Mouse (Mus musculus): ENCODE data around the gene Cc2d2b. TPM values are rescaled to one million over a fixed set of nuclear protein-coding genes. Genes with fewer than 3 reads are reported as not detected.
A peak's percentile ranks its signal among the peaks of the same experiment; 100 is the strongest.

Cc2d2b gene
- polyA plus RNA-seq, 1 experiment, result not detected

DNA sequence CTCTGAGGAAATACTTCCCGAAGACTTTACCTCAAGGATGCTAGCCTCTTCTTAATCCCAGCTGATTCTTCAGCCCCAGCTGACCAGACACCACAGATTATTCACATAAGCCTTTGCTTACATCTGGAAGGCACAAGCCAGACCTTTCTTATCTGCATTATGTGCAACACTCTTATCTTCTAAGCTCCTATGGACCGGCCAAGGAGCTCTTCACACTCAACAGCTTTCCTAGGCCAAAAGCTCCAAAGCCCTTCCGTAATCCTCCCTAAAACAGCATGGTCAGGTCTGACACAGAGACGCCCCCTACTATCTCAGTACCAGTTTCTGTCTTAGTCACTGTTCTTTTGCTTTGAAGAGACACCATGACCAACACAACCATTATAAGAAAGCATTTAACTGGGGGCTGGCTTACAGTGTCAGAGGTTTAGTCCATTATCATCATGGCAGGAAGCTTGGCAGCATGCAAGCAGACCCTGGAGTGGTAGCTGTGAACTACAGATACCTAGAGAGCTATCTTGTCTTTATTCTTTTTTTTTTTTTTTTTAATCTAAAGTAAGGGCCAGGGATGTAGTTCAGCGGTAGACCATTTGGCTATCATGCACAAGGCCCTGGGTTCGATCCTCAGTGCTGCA is 69.5 kb downstream of the Cc2d2b start:
- Histone ChIP-seq H3K4me3 (ENCODE audit: insufficient read depth, low read depth, low read length) (no peak overlapping the region), H3K4me1 (ENCODE audit: control insufficient read depth, insufficient read depth, low read length) (no peaks in the 10 kb centered on the region), H3K27ac (ENCODE audit: insufficient read depth, low read depth, low read length) (no peak overlapping the region)
- 92% methylated on average over 6 of the region's 6 CpGs for WGBS
- TF ChIP-seq POLR2A (IDR thresholded peaks at IDR 0.05; ENCODE audit: insufficient read depth, low read depth, low read length) (no peak), CTCF (IDR thresholded peaks at IDR 0.05; ENCODE audit: insufficient read depth, low read depth, low read length) (no peak)

DNA sequence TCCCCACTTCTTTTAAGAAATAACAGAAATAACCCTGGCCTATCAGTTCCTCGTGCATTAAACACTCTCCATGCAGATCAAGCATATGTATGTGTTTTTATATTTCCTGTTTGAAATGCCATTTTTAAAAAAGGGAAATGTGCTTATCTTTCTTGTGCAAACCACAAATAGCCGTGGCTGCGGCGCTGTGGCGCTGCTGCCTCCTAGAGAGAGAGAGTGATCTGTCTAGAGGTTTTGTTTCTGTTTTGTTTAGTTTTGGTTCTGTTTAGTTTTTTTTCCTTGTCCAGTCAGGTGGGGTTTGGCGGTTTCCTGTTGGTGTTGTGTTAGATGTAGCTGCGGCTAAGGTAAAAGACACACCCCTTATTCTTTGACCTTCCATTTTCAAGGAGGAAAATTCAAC is 70.2 kb downstream of the Cc2d2b start:
- Histone ChIP-seq H3K4me1 (ENCODE audit: control insufficient read depth, insufficient read depth, low read length) (no peaks in the 10 kb centered on the region), H3K4me3 (ENCODE audit: insufficient read depth, low read depth, low read length) (no peak overlapping the region), H3K27ac (ENCODE audit: insufficient read depth, low read depth, low read length) (no peak overlapping the region)
- WGBS, result 78% methylated on average over 7 of the region's 7 CpGs
- TF ChIP-seq CTCF (IDR thresholded peaks at IDR 0.05; ENCODE audit: insufficient read depth, low read depth, low read length) (no peak), POLR2A (IDR thresholded peaks at IDR 0.05; ENCODE audit: insufficient read depth, low read depth, low read length) (no peak)

DNA sequence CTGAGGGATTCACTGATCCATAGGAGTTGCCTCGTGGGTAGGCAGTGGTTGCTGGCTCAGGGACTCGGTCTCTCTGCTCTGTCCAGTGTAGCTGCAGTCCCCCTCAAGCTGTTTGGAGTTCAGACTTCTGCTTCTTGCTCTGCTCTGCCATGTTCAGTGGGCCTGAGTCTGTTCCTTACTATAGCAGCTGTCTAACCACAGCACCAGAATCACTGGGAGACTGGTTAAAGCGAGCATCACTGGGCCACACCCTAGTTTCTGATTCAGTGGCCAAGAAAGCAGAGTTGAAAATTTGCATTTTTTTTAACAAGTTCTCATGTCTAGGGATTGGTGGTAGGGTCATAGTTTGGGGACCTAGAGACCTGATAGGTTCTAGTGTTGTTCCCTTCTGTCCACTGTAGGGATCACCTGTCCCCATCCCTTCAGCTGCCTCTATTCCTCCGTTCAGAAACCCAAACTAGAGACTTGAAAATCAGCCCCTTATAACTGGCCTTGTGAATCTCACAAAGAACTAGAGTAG is 72.8 kb downstream of the Cc2d2b start:
- TF ChIP-seq POLR2A (IDR thresholded peaks at IDR 0.05; ENCODE audit: insufficient read depth, low read depth, low read length) (no peak), CTCF (IDR thresholded peaks at IDR 0.05; ENCODE audit: insufficient read depth, low read depth, low read length) (no peak)
- no peak overlapping the region for H3K27ac ChIP-seq (ENCODE audit: insufficient read depth, low read depth, low read length)
- no peaks in the 10 kb centered on the region for H3K4me1 ChIP-seq (ENCODE audit: control insufficient read depth, insufficient read depth, low read length)
- H3K4me3 ChIP-seq (ENCODE audit: insufficient read depth, low read depth, low read length), result no peak overlapping the region
- 73% methylated on average over 4 of the region's 4 CpGs for WGBS

DNA sequence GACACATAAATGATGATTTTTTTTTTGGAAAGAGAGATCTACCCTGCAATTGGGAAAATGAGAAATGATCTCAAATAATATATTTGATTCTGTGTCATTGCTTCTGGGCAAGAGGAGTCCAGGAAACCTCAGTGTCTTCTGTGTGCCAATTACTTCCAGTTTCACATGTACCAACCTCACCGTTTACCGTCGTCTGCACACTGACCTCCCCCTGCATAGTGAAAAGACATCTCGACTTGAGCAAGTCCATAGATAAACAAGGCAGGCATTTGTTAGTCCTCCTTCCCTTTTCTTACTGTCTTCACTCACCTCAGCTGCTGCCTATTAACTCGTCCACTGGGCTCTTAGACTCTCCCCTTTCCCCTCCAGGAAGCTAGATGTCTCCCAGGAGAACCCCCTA is 77.1 kb downstream of the Cc2d2b start:
- WGBS, result 66% methylated on average over 5 of the region's 5 CpGs
- H3K4me1 ChIP-seq (ENCODE audit: control insufficient read depth, insufficient read depth, low read length), result peaks cover 2% of the 10 kb centered on the region; the same call in 1 of the 2 replicates
- no peak overlapping the region for H3K27ac ChIP-seq (ENCODE audit: insufficient read depth, low read depth, low read length)
- no peak for TF ChIP-seq CTCF (IDR thresholded peaks at IDR 0.05; ENCODE audit: insufficient read depth, low read depth, low read length)
- no peak overlapping the region for H3K4me3 ChIP-seq (ENCODE audit: insufficient read depth, low read depth, low read length)

DNA sequence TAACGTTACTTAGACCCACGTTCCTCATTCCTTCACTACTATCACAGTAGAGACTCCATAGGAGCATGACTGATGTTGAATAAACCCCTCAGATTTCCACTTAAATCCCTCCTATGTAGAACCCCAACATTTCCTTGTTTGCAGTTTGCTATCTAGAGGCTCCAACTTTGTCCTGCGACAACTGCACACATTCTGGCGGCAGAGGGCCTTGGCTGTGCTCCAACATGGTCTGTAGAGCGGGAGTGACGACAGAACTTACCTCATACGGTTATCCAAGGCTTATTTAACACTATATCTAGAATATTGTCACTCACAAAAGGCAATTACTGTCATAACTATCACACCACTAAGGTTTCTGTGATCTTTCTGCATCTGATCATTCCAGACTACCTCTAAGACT is 78.2 kb downstream of the Cc2d2b start:
- no peak for TF ChIP-seq CTCF (IDR thresholded peaks at IDR 0.05; ENCODE audit: insufficient read depth, low read depth, low read length)
- TF ChIP-seq POLR2A (IDR thresholded peaks at IDR 0.05; ENCODE audit: insufficient read depth, low read depth, low read length), result no peak
- Histone ChIP-seq H3K4me3 (ENCODE audit: insufficient read depth, low read depth, low read length) (no peak overlapping the region), H3K4me1 (ENCODE audit: control insufficient read depth, insufficient read depth, low read length) (peaks cover 2% of the 10 kb centered on the region; the same call in 1 of the 2 replicates), H3K27ac (ENCODE audit: insufficient read depth, low read depth, low read length) (no peak overlapping the region)
- 64% methylated on average over 7 of the region's 7 CpGs for WGBS

DNA sequence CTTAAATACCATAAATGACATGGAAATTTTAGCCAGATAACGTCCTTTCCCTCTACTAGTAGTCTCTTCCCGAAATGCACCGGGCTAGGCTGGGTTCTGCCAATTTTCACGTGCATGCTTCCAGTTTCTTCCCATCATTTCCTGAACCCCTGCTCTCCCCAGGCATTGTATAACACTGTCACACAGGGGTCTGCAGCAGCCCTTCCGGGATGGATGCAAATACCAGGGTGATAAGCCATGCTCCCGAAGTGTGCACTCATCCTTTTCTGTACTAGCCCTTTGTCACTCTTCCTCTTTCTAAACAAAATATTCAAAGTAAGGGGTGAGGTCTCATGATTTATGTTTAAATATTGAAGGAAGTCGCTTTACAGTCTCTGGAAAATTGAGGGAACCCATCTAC is 81.6 kb downstream of the Cc2d2b start:
- TF ChIP-seq POLR2A (IDR thresholded peaks at IDR 0.05; ENCODE audit: insufficient read depth, low read depth, low read length), result no peak
- no peak for TF ChIP-seq CTCF (IDR thresholded peaks at IDR 0.05; ENCODE audit: insufficient read depth, low read depth, low read length)
- peak overlapping the region; percentile 83 for H3K4me3 ChIP-seq (ENCODE audit: insufficient read depth, low read depth, low read length)
- no peak overlapping the region for H3K27ac ChIP-seq (ENCODE audit: insufficient read depth, low read depth, low read length)
- WGBS, result 55% methylated on average over 7 of the region's 7 CpGs
- H3K4me1 ChIP-seq (ENCODE audit: control insufficient read depth, insufficient read depth, low read length), result peaks cover 6% of the 10 kb centered on the region

DNA sequence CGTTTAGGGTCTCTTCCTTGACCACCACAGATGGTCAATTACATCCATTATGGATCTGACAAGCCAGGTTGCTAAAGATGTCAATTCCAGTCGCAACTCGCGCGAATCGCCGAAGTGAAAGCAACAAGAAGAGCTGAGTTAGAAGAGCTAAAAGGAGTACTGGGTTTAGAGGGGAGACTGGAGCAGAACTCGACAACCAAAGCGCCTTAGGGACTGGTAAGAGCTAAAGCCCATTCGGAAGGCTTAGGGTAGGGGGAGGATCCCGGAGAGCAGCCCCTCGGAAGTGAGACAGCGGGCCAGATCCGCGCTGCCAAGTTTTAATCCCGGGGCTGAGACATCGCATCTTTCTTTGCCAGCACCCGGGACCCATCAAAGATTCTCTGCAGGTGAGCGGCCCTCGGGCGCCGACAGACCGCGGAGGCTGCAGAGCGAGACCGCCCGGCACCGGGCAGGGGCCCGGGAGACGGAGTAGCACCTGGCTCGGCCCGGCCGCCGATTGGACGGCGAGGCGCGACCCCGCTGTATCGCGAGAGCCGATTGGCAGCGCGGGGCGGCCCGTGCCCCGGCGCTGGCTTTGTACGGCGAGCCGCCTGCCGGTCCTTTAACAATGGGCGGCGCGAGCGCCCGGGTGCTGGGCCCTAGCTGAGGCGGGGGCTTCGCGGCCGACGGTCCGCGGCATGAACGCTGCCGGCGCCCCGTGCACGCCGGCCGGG is 82.3 kb downstream of the Cc2d2b start, which contains the start of gene Ccnj:
Gene Ccnj (plus strand): TSS at position 577 of the 713 bp plus-strand sequence.
- peak within 1 kb of the TSS; percentile 22 for H3K27ac ChIP-seq (ENCODE audit: insufficient read depth, low read depth, low read length)
- TF ChIP-seq CTCF (IDR thresholded peaks at IDR 0.05; ENCODE audit: insufficient read depth, low read depth, low read length) (no peak), POLR2A (IDR thresholded peaks at IDR 0.05; ENCODE audit: insufficient read depth, low read depth, low read length) (peak; percentile 90)
- H3K4me1 ChIP-seq (ENCODE audit: control insufficient read depth, insufficient read depth, low read length), result peaks cover 6% of the 10 kb centered on the region
- WGBS, result under 1% methylated on average over 71 of the region's 71 CpGs
- peak within 1 kb of the TSS; percentile 83 for H3K4me3 ChIP-seq (ENCODE audit: insufficient read depth, low read depth, low read length)

DNA sequence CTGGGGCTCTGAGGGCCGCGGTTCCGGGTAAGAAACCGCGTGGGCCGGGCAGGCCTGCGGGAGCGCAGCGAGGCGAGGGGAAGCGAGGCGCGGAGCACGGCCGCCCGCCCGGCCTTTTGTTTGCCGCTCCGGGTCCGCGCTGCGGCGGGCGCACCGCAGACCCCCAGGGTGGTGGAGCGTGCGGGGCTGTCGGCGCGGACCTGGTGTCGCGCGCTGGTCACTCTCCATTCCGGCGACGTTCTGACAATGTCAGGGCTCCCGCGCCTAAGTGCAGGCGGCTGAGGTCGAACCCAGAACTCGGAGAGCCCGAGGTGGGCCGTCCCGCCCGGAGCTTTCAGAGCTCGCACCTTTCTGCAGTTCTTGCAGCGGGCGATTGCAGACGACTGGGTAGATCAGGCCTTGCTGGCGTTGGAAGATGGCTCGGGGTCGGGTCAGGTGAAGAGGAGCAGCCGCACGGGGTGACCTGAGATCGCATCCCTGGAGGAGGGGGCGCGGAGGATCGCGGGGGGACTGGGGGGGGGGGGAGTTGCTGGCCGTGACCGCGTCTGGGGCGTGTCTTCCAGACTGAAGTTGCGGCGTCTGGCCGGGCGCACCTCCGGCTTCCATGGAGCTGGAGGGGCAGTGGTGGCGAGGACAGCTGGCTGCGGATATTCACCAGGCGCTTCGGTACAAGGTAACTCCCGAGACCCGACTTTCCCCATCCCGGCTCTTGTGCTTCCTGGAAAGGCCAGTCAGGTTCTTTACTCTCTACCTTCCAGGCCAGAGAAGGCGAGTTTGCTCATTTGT is 83.1 kb downstream of the Cc2d2b start:
- TF ChIP-seq CTCF (IDR thresholded peaks at IDR 0.05; ENCODE audit: insufficient read depth, low read depth, low read length) (no peak), POLR2A (IDR thresholded peaks at IDR 0.05; ENCODE audit: insufficient read depth, low read depth, low read length) (no peak)
- Histone ChIP-seq H3K4me3 (ENCODE audit: insufficient read depth, low read depth, low read length) (peak overlapping the region; percentile 83), H3K27ac (ENCODE audit: insufficient read depth, low read depth, low read length) (peak overlapping the region; percentile 22), H3K4me1 (ENCODE audit: control insufficient read depth, insufficient read depth, low read length) (peaks cover 6% of the 10 kb centered on the region)
- WGBS, result under 1% methylated on average over 74 of the region's 76 CpGs

Measured in olfactory bulb, adult 2 months (tissue).